Mouse (Mus musculus) heart, adult 2 months (tissue): ENCODE results near the gene Ipo4. TPM values are rescaled to one million over a fixed set of nuclear protein-coding genes. Genes with fewer than 3 reads are reported as not detected.

Source experiments
- DNase-seq, 2 experiments: peaks; one replicate each; pipeline ENCODE4 v3.0.0; 2021
- H3K27ac ChIP-seq: fragments of 200-600 bp; 2 replicates; pipeline ENCODE4 v1.8.1; 2022
- H3K27me3 ChIP-seq: fragments of 200-500 bp; 2 replicates; pipeline ENCODE4 v1.6.1; 2012; ENCODE audit warnings: mild to moderate bottlenecking, low read length, inconsistent platforms, mixed read lengths; ENCODE audit not compliant: control insufficient read depth, insufficient read depth
- H3K36me3 ChIP-seq: fragments of 200-500 bp; 2 replicates; pipeline ENCODE4 v1.6.1; 2012; ENCODE audit warnings: low read length, inconsistent platforms; ENCODE audit not compliant: control insufficient read depth, insufficient read depth
- H3K4me1 ChIP-seq: fragments of 200-500 bp; 2 replicates; pipeline ENCODE4 v1.6.1; 2011; ENCODE audit warnings: low read length; ENCODE audit not compliant: control insufficient read depth, insufficient read depth
- H3K4me3 ChIP-seq: fragments of 200-600 bp; 2 replicates; pipeline ENCODE4 v1.8.1; 2022
- H3K79me2 ChIP-seq: fragments of 200-500 bp; replicated peaks from 2 replicates; pipeline ENCODE4 v1.6.1; 2012; ENCODE audit warnings: mild to moderate bottlenecking, inconsistent platforms, low read length, moderate library complexity, mixed read lengths; ENCODE audit not compliant: control insufficient read depth, insufficient read depth
- H3K9ac ChIP-seq: fragments of 200-500 bp; 2 replicates; pipeline ENCODE4 v1.6.1; 2012; ENCODE audit warnings: low read depth, mild to moderate bottlenecking, control low read depth, inconsistent platforms, low read length, mixed read lengths
- CTCF ChIP-seq: fragments of 200-600 bp; IDR thresholded peaks from 2 replicates; pipeline ENCODE4 v1.8.1; 2022; ENCODE audit warnings: antibody characterized with exemption, mild to moderate bottlenecking, moderate library complexity
- EP300 ChIP-seq: fragments of 200-500 bp; IDR thresholded peaks from 2 replicates; pipeline ENCODE4 v1.6.1; 2011; ENCODE audit warnings: low read depth, low read length, control low read depth; ENCODE audit not compliant: insufficient read depth
- POLR2A ChIP-seq: fragments of 200-500 bp; IDR thresholded peaks from 2 replicates; pipeline ENCODE4 v1.6.1; 2011; ENCODE audit warnings: mild to moderate bottlenecking, low read depth, low read length, control low read depth; ENCODE audit not compliant: insufficient read depth
- WGBS: fragments of 180-500 bp; shearing (Covaris S2); methylation state at CpG from one replicate; pipeline ENCODE4 v1.1.7; 2018; 5-methylcytosine and 5-hydroxymethylcytosine counted together
- intact Hi-C: fragments of 180-260 bp; cut with DNase I; formaldehyde crosslinking; loops from one replicate; pipeline ENCODE4 v1.15.1; 2025
- polyA plus RNA-seq: library from polyadenylated mRNA; depleted of rRNA; stranded (reverse); fragments of >200 nt; gene quantifications from 2 replicates; pipeline ENCODE4 v1.2.3, GENCODE M21; 2012
- total RNA-seq, 2 experiments: library from RNA; stranded (reverse); gene quantifications; 2 replicates each; pipeline ENCODE4 v1.2.3; 2021

The Ipo4 gene
- total and polyA plus RNA-seq, 3 experiments, result 51.3 to 68.2 (median 64.1) TPM

DNA sequence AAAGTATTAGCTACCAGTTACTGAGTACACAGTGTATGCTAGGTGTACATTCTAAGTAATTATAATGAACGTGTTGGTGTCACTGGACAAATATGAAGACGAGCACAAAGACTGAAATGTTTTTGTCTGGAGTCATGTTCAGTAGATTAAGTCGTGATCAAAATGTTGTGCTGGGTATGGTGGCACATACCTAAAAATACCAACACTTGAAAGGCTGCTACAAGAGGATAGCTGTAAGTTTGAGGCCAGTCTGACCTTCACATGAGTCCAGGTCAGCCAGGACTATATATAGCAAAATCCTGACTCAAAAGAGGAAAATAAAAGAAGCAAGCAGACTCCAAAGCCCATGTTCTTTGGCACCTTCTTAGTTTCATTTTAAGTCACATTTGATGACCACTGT, 21.2 kb upstream of the Ipo4 start:
- WGBS, result 48% methylated on average over 3 of the region's 3 CpGs
- Histone ChIP-seq H3K36me3 (peaks cover 12% of the 10 kb centered on the region; the same call in 1 of the 2 replicates), H3K4me3 (no peak overlapping the region), H3K27ac (peak overlapping the region; percentile 88), H3K79me2 (no peaks in the 10 kb centered on the region), H3K27me3 (no peaks in the 10 kb centered on the region), H3K9ac (no peak overlapping the region), H3K4me1 (peaks cover 1% of the 10 kb centered on the region)
- no peak for DNase-seq
- intact Hi-C loops, result no loop called here
- TF ChIP-seq CTCF, result no peak
- no peak for TF ChIP-seq EP300
- no peak for TF ChIP-seq POLR2A

DNA sequence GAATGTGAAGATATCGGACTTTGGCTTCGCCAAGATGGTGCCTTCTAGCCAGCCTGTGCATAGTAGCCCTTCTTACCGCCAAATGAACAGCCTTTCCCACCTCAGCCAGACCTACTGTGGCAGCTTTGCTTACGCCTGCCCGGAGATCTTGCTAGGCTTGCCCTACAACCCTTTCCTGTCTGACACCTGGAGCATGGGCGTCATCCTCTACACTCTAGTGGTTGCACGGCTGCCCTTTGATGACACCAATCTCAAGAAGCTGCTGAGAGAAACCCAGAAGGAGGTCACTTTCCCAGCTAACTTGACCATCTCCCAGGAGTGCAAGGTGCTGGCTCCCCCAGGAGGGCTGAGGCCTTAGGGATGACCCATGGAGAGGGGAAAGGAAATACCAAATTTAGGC, 15.8 kb upstream of the Ipo4 start:
- Histone ChIP-seq H3K4me1 (no peaks in the 10 kb centered on the region), H3K36me3 (no peaks in the 10 kb centered on the region), H3K27me3 (no peaks in the 10 kb centered on the region), H3K79me2 (no peaks in the 10 kb centered on the region), H3K4me3 (no peak overlapping the region), H3K9ac (no peak overlapping the region), H3K27ac (no peak overlapping the region)
- intact Hi-C loops, result no loop called here
- TF ChIP-seq CTCF (no peak), POLR2A (no peak), EP300 (no peak)
- no peak for DNase-seq
- 80% methylated on average over 7 of the region's 7 CpGs for WGBS

DNA sequence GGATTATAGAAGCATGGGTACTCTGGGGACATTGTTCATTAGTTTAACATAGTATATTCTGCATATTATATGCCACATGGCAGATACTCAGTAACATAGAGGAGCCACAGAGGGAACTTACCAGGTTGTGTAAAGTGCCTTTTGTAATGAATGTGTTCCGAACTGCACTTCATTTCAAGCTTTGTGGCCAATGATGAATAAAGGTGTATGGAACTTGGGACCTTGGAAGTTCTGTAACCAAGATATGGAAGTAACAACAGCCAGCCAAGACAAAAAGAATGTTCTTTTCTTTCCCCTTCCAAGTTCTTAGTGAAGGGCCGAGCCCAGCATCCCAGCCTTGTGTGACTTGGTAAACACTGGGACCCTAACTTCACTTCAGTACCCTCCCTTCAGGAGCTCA, 14.1 kb upstream of the Ipo4 start, which contains the start of gene Tssk4:
Gene Tssk4, plus strand, starts transcription at position 301 of the 400 bp plus-strand sequence.
- WGBS, result 90% methylated on average over 2 of the region's 2 CpGs
- no peak within 1 kb of the TSS for H3K9ac ChIP-seq
- H3K27ac ChIP-seq, result no peak within 1 kb of the TSS
- H3K27me3 ChIP-seq, result no peaks in the 10 kb centered on the region
- no peak for DNase-seq
- no peaks in the 10 kb centered on the region for H3K36me3 ChIP-seq
- H3K79me2 ChIP-seq, result no peaks in the 10 kb centered on the region
- H3K4me3 ChIP-seq, result no peak within 1 kb of the TSS
- TF ChIP-seq EP300 (no peak), CTCF (no peak), POLR2A (no peak)
- no peaks in the 10 kb centered on the region for H3K4me1 ChIP-seq
- intact Hi-C loops, result no loop called here

DNA sequence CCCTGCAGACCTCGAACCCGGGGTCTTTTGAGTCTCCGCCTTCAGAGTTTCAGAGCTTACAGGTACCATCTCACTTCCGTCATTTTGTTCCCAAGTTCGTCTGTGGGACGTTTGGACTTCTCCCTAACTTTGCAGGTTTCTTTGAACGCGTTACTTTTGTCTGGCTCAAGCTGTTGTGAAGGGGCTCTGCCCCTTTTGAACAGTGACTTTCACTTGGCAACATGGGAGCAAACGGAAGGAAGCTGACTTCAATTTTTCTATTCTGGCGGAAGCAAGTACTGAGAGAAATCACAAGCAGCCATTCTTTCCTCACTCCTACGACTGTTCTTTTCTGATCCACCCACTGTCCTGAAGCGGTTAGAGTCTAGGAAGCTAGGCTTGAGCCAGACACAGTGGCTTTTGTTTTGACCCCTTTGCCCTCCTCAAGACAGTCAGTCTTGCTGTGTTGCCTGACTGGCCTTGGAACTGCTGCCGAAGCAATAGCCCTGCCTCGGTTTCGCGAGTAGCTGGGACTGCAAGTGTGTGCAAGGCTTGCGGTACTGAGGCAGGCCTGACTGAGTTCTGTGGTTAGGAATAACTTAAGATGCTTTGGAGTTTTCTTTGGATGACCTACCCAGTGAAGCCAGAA, 8.6 kb upstream of the Ipo4 start:
- H3K9ac ChIP-seq, result peak overlapping the region; percentile 25
- 9% methylated on average over 17 of the region's 17 CpGs for WGBS
- DNase-seq, result no peak
- H3K27ac ChIP-seq, result peak overlapping the region; percentile 100; the same call in 1 of the 2 replicates
- H3K4me3 ChIP-seq, result peak overlapping the region; percentile 95
- H3K79me2 ChIP-seq, result 0 out of 2 replicates have a peak, but pooled peaks cover 2% of the 10 kb centered on the region
- TF ChIP-seq CTCF (no peak), EP300 (no peak), POLR2A (0 out of 2 replicates have a peak, but pooled peaks have one; percentile 12)
- H3K27me3 ChIP-seq, result no peaks in the 10 kb centered on the region
- H3K36me3 ChIP-seq, result no peaks in the 10 kb centered on the region
- H3K4me1 ChIP-seq, result peaks cover 5% of the 10 kb centered on the region
- intact Hi-C loops, result loop anchor here (5.0 kb wide), 1 partner anchor 78 kb away; the partner anchor contains the start of gene Rabggta

DNA sequence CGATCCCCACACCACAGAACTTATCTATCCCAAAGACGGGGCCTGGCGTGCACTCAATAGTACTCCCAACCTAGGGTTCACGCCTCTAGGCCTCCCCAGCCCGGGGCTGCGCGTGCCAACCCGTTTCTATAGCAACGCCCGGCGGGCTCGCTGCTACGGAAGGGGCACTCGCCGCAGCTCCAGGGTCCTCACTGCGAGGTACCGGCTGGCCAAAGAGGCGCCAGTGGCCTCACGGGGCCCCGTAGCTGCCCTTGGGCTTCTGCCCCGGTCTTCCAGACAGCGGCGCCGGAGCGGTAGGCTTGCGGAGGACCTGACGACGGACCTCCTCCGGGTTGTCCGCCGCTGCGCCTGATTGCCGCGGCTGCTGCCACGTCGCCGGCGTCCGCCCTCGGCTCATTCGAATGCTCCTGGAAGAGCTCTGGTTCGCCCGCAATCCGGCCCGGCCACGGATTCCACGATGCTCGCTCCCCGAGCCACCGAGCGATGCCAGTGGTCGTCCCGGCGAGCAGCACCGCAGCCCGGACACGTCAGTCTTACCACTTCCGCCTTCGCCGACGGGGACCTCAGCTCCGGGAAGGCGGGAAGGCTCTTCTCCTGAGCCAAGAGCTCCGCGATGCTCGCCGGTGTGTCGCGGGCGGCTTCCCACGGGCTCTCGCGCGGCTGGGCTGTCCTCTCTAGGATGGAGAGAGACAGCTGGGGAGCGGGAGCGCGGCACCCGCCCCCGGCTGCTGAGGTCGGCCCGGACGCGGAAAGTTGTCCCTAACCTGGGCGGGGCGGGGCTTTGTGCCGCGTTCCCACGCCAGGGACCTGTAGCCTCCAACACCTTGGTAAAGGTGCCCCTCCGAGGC, 7.5 kb upstream of the Ipo4 start, which contains the start of gene Tm9sf1:
Gene Tm9sf1, minus strand, starts transcription at position 747 of the 848 bp plus-strand sequence.
- peaks cover 5% of the 10 kb centered on the region for H3K4me1 ChIP-seq
- TF ChIP-seq POLR2A (peak; percentile 47; the same call in 1 of the 2 replicates), CTCF (peak; percentile 27; the same call in 1 of the 2 replicates), EP300 (no peak)
- DNase-seq, result peak; percentile 94
- intact Hi-C loops, result loop anchor here (2.0 to 5.0 kb wide), 3 partner anchors 18 to 79 kb away; partner anchors contain the start of genes Mdp1 and Rabggta
- no peaks in the 10 kb centered on the region for H3K36me3 ChIP-seq
- 0 out of 2 replicates have a peak, but pooled peaks cover 2% of the 10 kb centered on the region for H3K79me2 ChIP-seq
- WGBS, result under 1% methylated on average over 89 of the region's 89 CpGs
- peak within 1 kb of the TSS; percentile 88 for H3K9ac ChIP-seq
- peak within 1 kb of the TSS; percentile 95 for H3K4me3 ChIP-seq
- no peaks in the 10 kb centered on the region for H3K27me3 ChIP-seq
- peak within 1 kb of the TSS; percentile 100 for H3K27ac ChIP-seq

DNA sequence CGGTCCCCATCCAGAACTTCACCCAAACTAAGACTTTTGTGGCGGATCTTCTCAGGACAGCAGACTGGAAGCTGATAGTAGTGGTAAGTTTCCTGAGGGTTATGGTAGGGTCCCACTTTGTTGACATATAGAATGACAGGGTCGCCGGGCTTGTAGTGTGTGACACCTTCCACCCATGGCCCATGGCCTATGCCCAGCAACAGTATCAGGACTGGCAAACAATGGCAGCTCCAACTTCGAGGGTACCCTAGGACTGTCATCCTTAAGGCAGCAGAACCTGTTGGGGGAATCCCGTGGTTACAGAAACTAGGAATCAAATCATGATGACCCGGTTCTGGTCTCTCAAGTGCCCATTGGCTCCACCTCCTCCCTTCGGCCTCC, 6.9 kb upstream of the Ipo4 start:
- Histone ChIP-seq H3K4me3 (peak overlapping the region; percentile 95), H3K36me3 (no peaks in the 10 kb centered on the region), H3K27ac (peak overlapping the region; percentile 100), H3K9ac (peak overlapping the region; percentile 88), H3K4me1 (peaks cover 5% of the 10 kb centered on the region), H3K79me2 (0 out of 2 replicates have a peak, but pooled peaks cover 2% of the 10 kb centered on the region), H3K27me3 (no peaks in the 10 kb centered on the region)
- no peak for TF ChIP-seq CTCF
- no peak for TF ChIP-seq POLR2A
- TF ChIP-seq EP300, result no peak
- DNase-seq, result no peak
- WGBS, result 14% methylated on average over 8 of the region's 8 CpGs
- intact Hi-C loops, result loop anchor here (2.0 to 5.0 kb wide), 3 partner anchors 18 to 80 kb away; partner anchors contain the start of genes Mdp1 and Rabggta
